Mouse (Mus musculus): ENCODE results near the gene Tti1.
"Not testable (repeated sequence)": the region's sequence is repeated elsewhere in the genome, so short reads cannot be mapped to it uniquely, and the experiment has no call there.

Gene Tti1

DNA sequence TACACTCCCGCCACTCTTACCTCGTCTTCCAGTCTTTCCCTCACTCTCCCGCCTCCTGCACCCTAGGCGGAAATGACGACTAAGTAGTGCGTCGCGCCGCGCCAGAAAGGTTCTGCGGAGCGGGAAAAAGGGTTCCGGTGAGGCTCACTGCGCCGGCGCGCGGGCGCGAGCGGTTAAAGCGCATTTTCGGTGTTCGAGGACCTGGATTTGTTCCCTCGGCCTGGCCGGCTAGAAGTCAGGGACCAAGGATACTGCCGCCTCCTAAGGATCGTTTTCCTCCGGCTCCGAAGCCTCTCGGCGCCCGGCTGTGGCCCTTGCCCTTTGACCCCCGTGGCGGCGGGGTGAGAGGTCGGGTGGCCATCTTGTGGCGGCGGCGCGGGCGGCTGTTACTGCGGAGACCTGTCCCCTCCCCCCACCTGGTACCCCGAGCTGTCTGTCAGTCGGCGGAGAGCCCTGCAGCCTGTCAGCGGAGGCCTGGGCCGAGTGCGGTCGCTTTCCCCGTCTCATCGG, at the start of gene Tti1, which contains the start of gene Rprd1b:
Gene Tti1, minus strand, starts transcription at position 80 of the 510 bp plus-strand sequence.
Gene Rprd1b, plus strand, starts transcription at position 144 of the 510 bp plus-strand sequence.
- peak; percentile 98 for DNase-seq (ENCODE audit: low spot score)

DNA sequence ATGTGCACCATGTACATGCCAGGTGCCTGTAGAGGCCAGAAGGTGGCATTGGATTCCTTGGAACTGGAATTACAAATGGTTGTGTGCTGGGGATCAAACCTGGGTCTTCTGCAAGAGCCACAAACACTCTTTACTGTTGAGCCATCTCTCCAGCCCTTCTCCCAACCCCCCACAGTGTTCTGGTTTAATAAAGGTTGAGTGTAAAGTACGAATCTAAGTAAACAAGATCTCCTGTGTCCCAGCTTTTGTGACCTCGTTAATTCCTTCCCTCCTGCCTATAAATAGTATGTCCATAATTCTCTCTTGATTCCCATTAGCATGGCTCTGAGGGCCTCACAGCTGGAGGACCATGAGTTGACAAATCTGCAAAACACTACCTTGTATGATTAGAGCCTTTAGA, 49.7 kb upstream of the Tti1 start:
- DNase-seq (ENCODE audit: low spot score), result no peak

DNA sequence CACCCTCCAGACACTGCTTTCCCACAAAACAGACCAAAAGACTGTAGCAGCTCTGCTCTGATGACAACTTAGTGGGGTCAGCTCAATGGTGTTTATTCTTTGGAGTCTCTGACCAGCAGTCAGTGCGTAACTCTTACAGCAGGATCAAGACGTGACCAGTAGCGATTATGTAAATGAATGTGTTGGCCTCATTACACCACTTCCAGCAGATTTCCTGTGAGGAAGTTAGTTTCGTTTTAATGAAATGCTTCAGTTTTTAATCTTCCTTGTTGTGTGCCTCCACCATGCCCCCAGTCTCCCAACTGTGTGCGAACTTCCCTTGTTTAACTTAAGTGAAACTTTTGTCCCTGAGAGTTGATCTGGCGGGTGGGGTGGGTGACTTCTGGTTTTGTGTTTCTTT, 48.5 kb upstream of the Tti1 start:
- DNase-seq (ENCODE audit: low spot score), result no peak

DNA sequence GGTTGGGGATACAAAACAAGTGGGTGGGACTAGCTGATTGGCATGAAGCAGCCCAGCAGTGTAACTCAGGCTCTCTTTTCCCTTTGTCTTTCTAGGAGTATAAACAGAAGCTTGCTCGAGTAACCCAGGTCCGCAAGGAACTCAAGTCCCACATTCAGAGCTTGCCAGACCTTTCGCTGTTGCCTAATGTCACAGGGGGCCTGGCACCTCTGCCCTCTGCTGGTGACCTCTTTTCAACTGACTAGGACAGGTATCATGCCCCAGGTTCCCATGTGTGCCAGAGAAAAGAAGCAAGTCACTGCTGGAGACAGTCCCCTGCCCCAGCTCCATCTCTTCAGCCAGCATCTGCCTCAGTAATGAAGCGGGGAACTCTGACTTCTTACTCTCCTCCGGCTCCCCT, 46.6 kb upstream of the Tti1 start:
- no peak for DNase-seq (ENCODE audit: low spot score)

DNA sequence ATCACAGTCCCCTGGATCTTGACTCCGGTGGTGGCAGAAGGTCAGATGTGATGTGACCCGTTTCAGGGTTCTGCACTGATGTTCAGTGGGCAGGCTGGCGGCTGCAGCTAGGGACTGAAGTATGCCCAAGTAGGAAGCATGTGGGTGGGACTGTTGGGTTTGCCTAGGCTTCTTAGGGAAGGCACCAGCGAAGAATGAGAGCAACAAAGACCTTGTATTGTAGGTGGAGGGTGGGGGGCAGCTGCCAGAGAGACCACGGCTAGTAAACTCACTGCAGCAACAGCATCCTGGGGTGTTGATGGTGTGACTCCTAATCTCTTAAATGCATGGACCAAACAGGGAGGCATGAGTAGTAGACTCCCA, 43.4 kb upstream of the Tti1 start:
- no peak for DNase-seq (ENCODE audit: low spot score)

DNA sequence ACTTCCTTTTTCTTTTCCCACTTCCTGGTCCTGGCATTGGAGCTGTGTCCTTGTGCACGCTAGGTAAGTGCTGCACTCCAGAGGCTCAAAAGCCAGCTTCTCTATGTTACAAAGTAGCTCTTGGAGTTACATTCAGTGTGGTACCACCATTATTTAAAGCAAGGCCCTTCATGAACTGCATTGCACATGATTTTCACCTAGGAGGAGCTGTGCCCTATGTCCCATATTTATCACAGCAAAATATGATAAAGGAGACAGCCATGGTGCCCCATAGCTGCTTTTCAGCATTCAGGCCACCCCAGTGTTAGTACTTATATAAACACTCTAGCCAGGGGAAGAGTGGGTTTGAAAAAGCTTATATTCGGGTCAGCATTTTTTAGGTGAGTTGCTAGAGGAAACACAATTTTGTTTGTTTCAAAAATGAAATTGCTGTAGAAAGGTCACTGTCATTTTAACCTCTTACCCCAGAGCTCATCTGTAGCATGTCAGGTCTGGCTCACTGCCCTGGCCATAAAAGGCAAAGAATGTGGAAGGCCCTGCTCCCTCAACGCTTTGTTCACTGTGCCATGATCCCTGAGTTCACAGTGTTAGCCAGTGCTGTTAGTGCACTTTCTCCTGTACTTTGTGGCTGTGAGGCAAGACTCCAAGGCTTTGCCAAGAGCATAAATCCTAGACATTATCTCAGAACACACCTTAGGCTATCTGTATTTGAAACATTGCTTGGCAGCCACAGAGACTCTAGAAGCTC, 42.8 kb upstream of the Tti1 start:
- DNase-seq (ENCODE audit: low spot score), result peak; percentile 6

DNA sequence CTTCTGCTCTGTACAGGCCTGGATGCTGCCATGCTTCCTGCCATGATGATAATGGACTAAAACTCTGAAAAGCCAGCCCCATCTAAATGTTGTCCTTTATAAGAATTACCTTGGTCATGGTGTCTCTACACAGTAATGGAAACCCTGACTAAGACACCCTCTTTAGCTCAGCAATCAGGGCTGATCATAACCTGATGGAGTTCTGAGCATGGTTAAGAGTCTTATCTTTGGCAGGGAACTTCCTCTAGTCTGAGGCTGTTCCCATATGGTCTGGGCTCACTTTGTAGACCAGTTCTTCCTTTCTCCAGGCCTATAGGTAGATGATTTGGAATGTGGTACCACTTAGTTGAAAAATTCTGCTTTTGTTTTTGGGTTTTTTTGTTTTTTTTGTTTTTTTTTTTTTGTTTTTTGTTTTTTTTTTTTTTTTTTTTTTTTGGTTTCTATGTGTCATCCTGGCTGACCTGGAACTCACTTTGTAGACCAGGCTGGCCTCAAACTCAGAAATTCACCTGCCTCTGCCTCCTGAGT, 40.3 kb upstream of the Tti1 start:
- DNase-seq (ENCODE audit: low spot score), result no peak

DNA sequence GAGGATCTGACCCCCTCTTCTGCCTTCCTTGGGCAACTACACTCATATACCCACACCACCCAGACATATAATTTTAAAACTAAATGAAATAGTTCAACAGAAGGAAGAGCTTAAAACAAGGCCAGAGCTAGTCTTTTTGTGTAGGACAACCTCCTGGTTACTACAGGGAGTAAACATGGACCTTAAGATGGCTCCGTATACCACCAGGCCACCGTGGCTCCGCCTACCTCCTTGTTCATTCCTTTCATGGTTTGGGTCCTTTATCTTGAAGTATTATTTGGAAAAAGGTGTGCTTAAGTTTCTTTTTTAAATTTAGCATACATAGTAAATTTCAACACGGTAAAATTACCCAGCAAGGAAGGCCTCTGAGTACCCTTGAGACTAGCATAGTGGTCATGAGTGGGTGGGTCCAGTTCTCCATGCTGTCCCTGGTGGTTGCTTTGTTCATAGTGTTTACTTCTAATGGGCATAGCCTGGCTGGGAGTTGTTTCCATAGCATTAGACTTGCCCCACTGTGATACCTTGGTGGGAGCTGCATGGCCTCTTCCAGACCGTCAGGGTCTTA, 39.1 kb upstream of the Tti1 start:
- no peak for DNase-seq (ENCODE audit: low spot score)

DNA sequence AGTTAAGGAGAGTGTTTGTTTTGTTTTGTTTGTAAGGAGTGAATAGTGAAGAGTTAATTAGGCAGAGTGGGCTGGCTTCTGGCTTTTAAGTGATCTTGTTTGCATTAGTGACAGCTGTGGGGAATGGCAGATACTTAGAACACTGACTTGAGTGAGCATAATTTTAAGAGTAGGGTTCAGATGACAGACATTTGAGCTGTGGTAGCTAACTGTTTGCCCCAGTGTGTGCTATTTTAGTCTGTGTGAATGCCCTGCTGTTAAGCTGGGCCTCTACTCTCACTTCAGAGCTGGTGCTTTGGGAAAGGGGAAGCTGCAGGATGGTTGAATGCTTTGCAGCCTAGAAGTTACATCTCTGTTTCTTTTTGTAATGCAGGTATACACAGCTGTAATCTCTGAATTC, 38.2 kb upstream of the Tti1 start:
- DNase-seq (ENCODE audit: low spot score), result no peak

DNA sequence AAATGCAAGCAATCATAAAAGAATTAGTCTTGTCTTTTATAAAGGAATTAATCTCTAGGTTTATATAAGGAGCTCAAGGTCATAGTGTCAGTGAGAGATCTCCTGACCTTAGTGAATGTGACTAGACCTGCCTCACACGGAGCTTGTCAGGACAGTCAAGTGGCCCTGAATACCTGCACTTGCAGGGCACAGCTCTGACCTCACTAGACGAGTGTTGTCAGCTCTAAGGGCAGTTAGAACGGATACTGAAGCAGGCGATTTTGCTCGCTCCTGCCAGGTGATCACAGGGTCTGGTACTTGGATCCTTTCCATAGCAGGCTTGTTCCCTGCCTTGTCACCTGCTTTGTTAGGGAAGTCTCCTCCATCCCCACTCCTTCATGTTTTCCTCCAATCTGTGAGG, 36.8 kb upstream of the Tti1 start:
- no peak for DNase-seq (ENCODE audit: low spot score)

DNA sequence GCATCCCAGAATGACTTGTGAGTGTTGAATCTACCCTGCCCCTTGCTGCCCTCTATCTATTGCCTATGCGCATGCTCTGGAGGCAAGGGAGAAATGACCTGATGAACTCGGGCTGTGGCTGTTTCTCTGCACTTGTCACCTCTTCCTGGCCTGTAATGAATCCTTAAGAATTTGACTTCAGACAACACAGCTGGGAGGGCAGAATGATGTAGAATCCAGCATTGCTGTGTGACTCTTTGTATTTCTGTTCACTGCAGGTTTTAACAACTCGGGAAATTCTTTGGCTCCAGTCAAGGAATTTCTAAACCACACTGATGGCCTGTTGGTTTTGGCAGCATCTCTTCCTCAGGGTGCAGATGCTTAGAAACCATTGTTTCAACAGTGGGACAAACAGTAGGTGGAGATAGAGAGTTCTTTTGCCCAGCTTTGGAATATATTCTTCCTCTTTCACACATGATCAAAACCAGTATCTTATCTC, 36.4 kb upstream of the Tti1 start:
- peak; percentile 30 for DNase-seq (ENCODE audit: low spot score)

DNA sequence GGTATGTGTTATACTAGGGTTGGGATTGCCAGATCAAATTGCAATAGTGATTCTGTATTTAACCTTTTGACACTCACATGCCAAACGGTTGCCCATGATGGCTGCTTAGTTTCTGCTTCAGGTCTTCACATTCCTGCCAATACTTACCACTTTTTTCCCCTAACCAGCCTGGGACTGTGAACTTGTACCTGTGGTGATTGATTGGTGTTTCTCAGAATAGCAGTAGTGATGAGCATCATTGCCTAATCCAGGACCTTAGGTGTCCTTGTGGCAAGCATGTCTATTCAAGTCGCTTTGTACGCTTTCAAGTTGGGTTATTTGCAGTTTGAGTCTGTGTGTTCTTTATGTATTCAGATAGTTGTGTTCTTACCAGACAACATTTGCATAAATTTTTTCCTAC, 34.8 kb upstream of the Tti1 start:
- no peak for DNase-seq (ENCODE audit: low spot score)

DNA sequence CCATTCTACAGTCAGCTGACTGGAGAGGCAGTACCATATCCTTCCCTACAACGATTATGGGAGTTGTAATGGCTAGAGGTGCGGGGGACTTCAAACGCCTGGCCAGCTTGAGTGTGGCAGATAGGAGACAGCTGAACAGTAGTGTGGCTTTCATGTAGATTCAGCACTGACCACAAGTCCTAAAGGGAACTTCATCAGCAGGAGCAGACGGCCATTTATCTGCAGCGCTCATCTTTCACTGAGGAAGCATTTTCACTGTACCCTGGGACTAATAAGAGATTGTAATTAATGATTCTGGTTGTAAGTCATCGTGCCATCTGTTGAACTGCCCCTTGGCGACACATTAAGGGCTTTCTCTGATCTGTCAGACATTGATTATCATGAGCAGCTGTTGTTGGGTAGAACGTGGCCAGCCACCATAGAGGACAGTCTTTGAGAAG, 31.5 kb upstream of the Tti1 start:
- DNase-seq (ENCODE audit: low spot score), result peak; percentile 5

DNA sequence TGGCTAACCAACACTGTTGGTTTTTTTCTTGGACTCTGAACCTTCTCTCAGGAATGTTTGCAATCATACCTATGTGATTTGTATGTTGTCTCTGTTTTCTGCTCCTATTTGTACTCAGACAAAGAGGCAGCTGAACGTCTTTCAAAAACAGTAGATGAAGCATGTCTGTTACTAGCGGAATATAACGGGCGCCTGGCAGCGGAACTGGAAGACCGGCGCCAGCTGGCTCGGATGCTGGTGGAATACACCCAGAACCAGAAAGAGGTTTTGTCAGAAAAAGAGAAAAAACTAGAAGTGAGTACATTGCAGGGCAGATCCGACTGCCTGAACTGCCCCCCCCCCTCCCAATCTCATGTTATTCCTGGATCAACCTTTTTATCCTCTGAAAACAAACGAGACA, 30.3 kb upstream of the Tti1 start:
- DNase-seq (ENCODE audit: low spot score), result no peak

DNA sequence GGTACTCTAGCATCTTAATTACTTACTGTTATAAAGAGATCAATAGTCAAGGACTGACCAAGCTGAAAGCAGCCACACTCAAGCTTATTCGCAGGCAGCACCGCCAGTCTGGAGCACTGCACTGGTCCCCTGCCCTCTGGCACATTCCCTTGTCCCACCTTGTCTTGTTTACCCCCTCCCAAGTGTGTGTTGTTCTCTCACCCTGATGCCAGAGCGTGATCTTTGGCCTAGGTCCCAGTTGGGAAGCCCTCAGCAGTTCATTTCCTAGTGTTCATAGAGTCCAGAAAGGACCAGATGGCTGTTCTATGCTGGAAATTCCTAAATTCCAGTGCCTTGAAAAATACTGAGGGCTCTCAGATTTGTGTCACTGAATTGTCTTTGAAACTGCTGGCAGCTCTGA, 28.8 kb upstream of the Tti1 start:
- no peak for DNase-seq (ENCODE audit: low spot score)

DNA sequence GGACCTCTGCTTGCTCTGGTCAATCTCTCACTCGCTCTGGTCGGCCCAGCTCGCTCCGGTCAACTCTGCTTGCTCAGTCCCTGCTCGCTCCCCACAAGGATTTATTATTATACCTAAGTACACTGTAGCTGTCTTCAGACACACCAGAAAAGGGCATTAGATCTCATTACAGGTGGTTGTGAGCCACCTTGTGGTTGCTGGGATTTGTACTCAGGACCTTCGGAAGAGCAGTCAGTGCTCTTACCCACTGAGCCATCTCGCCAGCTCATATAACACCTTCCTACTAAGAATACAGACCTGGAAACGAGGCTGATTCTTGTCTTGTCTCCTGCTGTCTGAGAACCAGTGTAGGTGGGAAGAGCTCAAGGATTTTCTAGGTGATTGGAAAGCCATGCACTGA, 27.1 kb upstream of the Tti1 start:
- DNase-seq (ENCODE audit: low spot score), result not testable (repeated sequence)

DNA sequence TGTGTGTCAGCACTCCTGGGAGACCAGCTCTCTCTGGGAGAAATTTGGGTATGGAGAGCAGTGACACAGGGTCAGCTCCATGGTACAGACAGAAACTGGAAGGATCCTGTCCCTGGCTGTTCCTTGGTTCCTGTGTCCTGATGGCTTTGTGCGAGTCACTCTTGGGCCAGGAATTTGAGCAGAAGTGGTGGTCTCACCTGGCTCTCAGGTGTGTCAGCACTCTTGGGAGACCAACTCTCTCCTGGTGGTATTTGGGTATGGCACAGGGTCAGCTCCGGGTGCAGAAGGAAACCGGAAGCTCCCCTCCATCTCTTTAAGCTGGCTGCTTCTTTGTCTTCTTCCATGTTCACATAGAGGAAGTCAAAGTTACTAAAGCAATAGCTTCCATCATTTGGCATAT, 26.4 kb upstream of the Tti1 start:
- no peak for DNase-seq (ENCODE audit: low spot score)

DNA sequence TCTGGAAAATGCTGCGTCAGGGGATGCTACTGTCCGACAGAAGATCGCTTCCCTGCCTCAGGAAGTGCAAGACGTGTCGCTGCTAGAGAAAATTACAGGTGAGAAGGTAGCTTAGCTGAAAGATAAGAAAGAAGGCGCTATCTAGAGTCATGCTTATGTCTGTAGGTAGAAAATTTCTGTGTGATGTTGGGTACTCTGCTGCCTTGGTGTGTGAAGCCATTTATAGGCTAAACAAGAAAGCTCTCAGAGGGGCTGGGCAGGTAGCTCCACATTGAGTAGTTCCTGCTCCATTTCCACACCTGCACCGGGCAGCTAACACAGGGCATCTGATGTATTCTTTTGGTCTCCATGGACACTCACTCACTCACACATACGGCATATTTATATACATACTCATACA, 21.9 kb upstream of the Tti1 start:
- DNase-seq (ENCODE audit: low spot score), result no peak

DNA sequence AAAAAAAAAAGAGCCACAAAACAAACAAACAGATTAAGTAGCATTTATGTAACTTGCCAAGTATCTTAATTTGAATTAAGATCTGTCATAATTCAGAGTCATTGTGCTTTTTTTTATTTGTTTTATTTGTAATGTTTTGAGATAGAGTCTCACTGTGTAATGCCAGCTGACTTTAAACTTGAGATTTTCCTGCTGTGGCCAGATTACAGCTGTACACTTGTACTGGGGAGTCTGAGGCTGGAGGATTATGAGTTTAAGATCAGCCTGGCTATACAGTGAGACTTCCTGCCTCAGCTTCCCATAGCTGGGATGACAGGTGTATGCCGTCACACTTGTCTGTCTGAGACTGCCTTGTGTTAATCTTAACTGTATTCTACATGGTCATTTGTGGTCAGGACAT, 20.5 kb upstream of the Tti1 start:
- DNase-seq (ENCODE audit: low spot score), result no peak

DNA sequence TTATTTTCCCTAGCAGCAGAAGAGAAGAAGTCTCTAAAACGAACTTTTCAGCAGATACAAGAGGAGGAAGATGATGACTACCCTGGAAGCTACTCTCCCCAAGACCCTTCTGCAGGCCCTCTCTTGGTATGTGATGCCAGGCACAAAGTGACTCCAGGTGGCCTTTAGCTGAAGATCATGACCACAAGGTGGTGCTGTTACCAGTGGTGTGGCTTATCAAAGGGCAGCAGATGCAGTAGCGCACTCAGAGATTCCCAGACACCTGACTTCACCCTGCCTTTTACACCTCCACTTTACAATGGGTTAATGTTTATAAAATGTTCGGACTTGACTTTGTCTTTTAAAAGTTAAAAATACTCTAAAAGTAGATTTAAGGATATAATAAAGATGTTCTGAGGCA, 19.7 kb upstream of the Tti1 start:
- DNase-seq (ENCODE audit: low spot score), result peak; percentile 81

DNA sequence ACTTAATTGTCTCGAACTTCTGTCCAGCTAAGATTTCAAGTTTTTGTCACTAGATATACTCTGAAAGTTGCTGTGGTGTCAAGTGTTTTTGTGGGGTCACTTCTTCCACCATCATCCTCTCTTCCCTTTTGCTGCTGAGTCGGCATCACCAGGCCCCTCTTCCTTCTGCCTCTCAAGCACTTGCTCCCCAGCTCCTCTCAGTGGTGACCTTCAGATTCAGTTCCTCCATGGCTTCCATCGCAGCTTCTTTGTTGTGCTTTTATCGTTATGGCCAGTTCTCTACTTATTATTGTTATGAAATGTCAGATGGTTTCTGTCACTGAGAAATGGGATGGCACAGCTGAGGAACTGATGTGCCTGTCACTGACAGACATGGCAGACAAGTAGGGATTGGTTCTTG, 18.0 kb upstream of the Tti1 start:
- no peak for DNase-seq (ENCODE audit: low spot score)

DNA sequence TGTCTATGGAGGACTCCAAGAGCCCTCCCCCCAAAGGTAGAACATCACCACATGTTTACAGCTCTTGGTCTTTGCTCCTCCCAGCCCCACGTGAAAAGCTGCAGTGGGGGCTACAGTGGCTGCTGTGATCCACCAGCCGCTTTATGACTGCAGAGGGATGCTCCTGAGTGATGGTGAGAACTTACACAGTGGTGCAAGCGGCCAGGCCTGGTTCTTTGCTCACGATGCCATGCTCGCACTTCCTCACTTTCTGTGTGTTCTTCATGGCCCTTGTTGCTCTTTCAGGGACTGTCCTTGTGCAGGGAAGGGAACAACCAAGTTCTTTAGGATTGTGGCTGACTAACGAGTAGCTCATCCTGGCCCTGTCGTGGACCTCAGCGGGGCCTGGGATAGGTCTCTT, 15.3 kb upstream of the Tti1 start:
- no peak for DNase-seq (ENCODE audit: low spot score)

DNA sequence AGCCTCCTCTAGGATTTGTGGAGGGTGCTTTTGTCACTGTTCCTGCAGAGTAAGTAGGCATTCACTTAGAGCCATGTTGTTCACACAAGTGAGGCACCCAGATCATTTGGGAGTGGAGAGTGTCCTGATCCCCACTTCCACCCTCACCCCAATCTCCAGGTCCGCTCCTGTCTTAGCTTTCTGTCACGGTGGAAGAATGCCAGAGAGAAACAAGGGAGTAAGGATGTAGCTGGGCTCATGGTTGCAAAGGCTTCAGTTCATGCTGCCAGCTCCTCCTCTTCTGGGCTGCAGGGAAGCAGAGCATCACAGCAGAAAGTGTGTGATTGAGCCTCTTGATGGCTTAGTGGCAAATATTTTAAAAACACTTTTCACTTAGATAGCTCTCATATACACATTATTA, 12.2 kb upstream of the Tti1 start:
- DNase-seq (ENCODE audit: low spot score), result no peak

DNA sequence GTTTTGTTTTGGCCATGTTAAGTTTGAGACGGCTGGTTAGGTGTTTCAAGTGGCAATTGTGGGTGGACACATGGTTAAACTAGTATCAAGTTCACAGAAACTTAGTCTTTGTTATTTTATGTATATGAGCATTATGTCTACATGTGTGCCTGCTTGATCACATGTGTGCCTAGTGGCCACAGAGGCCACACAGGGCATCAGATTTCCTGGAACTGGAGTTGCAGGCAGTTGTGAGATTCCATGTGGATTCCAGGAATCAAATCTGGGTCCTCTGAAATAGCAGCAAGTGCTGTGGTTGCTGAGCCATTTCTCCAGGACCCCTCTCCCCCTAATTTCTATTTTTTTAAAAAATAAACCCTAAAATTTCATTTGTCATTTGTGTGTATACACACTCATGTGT, 11.4 kb upstream of the Tti1 start:
- no peak for DNase-seq (ENCODE audit: low spot score)

Data from embryo, embryonic 10.5 days (tissue).